In genomic region chr11:87422511-87423340, GRCm38 (mm10) we compare ENCODE assay signal across 8 mouse cellular contexts. TPM values are rescaled to one million over a fixed set of nuclear protein-coding genes. Genes with fewer than 3 reads are reported as not detected.
DNase-seq lines count a peak whose midpoint lies in the region; ATAC-seq and TF ChIP-seq lines count a peak whose summit lies in the region.

No protein-coding gene starts in this region.

- under 1% methylated on average over 26 of the region's 26 CpGs for WGBS in heart, embryonic 10.5 days
- under 1% methylated on average over 26 of the region's 26 CpGs for WGBS in kidney, embryonic 15.5 days

- ATAC-seq in kidney, embryonic 15.5 days (replicated peaks; ENCODE audit: low FRiP score): peak; percentile 82
- ATAC-seq in monocyte, adult 5-6 weeks (replicated peaks; ENCODE audit: insufficient number of reproducible peaks, low FRiP score, low TSS enrichment, poor library complexity, severe bottlenecking): peak; percentile 71

- peak overlapping the region; percentile 49 for H3K9ac ChIP-seq in kidney, embryonic 15.5 days

- peak overlapping the region; percentile 66 for H3K4me2 ChIP-seq in kidney, embryonic 15.5 days

- no peaks in the 10 kb centered on the region for H3K27me3 ChIP-seq in heart, embryonic 10.5 days (ENCODE audit: insufficient read depth, poor library complexity, severe bottlenecking)
- no peaks in the 10 kb centered on the region for H3K27me3 ChIP-seq in kidney, embryonic 15.5 days

- H3K27ac ChIP-seq in bone marrow macrophage, adult 2 months (ENCODE audit: insufficient read depth, low read depth, low read length): peak overlapping the region; percentile 38
- H3K27ac ChIP-seq in embryonic fibroblast, embryonic 13.5 days (ENCODE audit: insufficient read depth, low read length): peak overlapping the region; percentile 72
- peak overlapping the region; percentile 95 for H3K27ac ChIP-seq in heart, embryonic 10.5 days
- H3K27ac ChIP-seq in kidney, embryonic 15.5 days: peak overlapping the region; percentile 94

- H3K4me1 ChIP-seq in bone marrow macrophage, adult 2 months (ENCODE audit: control insufficient read depth, insufficient read depth, low read length): peaks cover 2% of the 10 kb centered on the region
- no peaks in the 10 kb centered on the region for H3K4me1 ChIP-seq in embryonic fibroblast, embryonic 13.5 days (ENCODE audit: control insufficient read depth, insufficient read depth, low read length)
- peaks cover 7% of the 10 kb centered on the region for H3K4me1 ChIP-seq in heart, embryonic 10.5 days
- H3K4me1 ChIP-seq in kidney, embryonic 15.5 days: peaks cover 13% of the 10 kb centered on the region

- H3K4me3 ChIP-seq in bone marrow macrophage, adult 2 months (ENCODE audit: insufficient read depth, low read length): peak overlapping the region; percentile 36; the same call in 1 of the 2 replicates
- no peak overlapping the region for H3K4me3 ChIP-seq in embryonic fibroblast, embryonic 13.5 days (ENCODE audit: insufficient read depth, low read length)
- H3K4me3 ChIP-seq in heart, embryonic 10.5 days: peak overlapping the region; percentile 55
- H3K4me3 ChIP-seq in kidney, embryonic 15.5 days (replicated peaks): peak overlapping the region; percentile 46

- no peaks in the 10 kb centered on the region for H3K36me3 ChIP-seq in heart, embryonic 10.5 days
- no peaks in the 10 kb centered on the region for H3K36me3 ChIP-seq in kidney, embryonic 15.5 days

- DNase-seq in B cell, adult 2 months: peak; percentile 89
- DNase-seq in heart, embryonic 10.5 days (ENCODE audit: low spot score): peak; percentile 93
- DNase-seq in liver: peak; percentile 82
- peak; percentile 83 to 90 for DNase-seq in spleen, postnatal 4 days (ENCODE audit: low spot score in 2 of 2)

- no peak for TF ChIP-seq CTCF in bone marrow macrophage, adult 2 months (IDR thresholded peaks at IDR 0.05; ENCODE audit: low read depth, low read length)
- TF ChIP-seq CTCF in embryonic fibroblast, embryonic 13.5 days (IDR thresholded peaks at IDR 0.05; ENCODE audit: borderline replicate concordance, insufficient read depth, low read length): no peak

- TF ChIP-seq POLR2A in bone marrow macrophage, adult 2 months (IDR thresholded peaks at IDR 0.05; ENCODE audit: borderline replicate concordance, low read depth, low read length): peak; percentile 97
- TF ChIP-seq POLR2A in embryonic fibroblast, embryonic 13.5 days (IDR thresholded peaks at IDR 0.05; ENCODE audit: low read depth, low read length): peak; percentile 99

- no peaks in the 10 kb centered on the region for H3K9me3 ChIP-seq in heart, embryonic 10.5 days
- H3K9me3 ChIP-seq in kidney, embryonic 15.5 days (replicated peaks): no peaks in the 10 kb centered on the region

RNA-seq across cellular contexts. Expression of gene Tex14, which starts 17.9 kb away (rescaled TPM):
- not detected in 2 replicates for polyA plus RNA-seq in bone marrow macrophage, adult 2 months (2012; ENCODE audit: insufficient read depth, insufficient read length, missing spikeins)
- 0.11 and 0.30 TPM in 2 replicates for polyA plus RNA-seq in embryonic fibroblast, embryonic 13.5 days (2011; ENCODE audit: insufficient read length, low read depth, missing spikeins)
- 0.22 and 0.31 TPM in 2 replicates for polyA plus RNA-seq in heart, embryonic 10.5 days (2016; fragmentation: Nextera tagmentation; extraction: Ambion mirVana)
- 0.60 and 0.65 TPM in 2 replicates for polyA plus RNA-seq in kidney, embryonic 15.5 days (2015; fragmentation: Nextera tagmentation; extraction: Ambion mirVana)
- 3.7 to 4.4 TPM in 2 of 3 replicates, not detected in the other for total RNA-seq in monocyte, adult 5-6 weeks (2017)

RNA-seq across cellular contexts. Expression of gene Rad51c, which starts 18.0 kb away (rescaled TPM):
- 3.4 and 3.7 TPM in 2 replicates for polyA plus RNA-seq in bone marrow macrophage, adult 2 months (2012; ENCODE audit: insufficient read depth, insufficient read length, missing spikeins)
- polyA plus RNA-seq in embryonic fibroblast, embryonic 13.5 days (2011; ENCODE audit: insufficient read length, low read depth, missing spikeins): 5.0 and 8.6 TPM in 2 replicates
- polyA plus RNA-seq in heart, embryonic 10.5 days (2016; fragmentation: Nextera tagmentation; extraction: Ambion mirVana): 11.2 and 12.1 TPM in 2 replicates
- polyA plus RNA-seq in kidney, embryonic 15.5 days (2015; fragmentation: Nextera tagmentation; extraction: Ambion mirVana): 8.3 and 9.1 TPM in 2 replicates
- 2.6 to 6.8 TPM (median 6.5 TPM) in 3 replicates for total RNA-seq in monocyte, adult 5-6 weeks (2017)

Comparison
In these comparisons a context has a peak if more than half of its experiments do, and no peak if none do; other contexts are left out.
1. H3K27ac ChIP-seq: peak in every context shown above with its lines; median percentile 95 in heart, embryonic 10.5 days; 94 in kidney, embryonic 15.5 days; 72 in embryonic fibroblast, embryonic 13.5 days; 38 in bone marrow macrophage, adult 2 months.